Mouse (Mus musculus): Measurements from ENCODE around the gene B4galt4.

DNA sequence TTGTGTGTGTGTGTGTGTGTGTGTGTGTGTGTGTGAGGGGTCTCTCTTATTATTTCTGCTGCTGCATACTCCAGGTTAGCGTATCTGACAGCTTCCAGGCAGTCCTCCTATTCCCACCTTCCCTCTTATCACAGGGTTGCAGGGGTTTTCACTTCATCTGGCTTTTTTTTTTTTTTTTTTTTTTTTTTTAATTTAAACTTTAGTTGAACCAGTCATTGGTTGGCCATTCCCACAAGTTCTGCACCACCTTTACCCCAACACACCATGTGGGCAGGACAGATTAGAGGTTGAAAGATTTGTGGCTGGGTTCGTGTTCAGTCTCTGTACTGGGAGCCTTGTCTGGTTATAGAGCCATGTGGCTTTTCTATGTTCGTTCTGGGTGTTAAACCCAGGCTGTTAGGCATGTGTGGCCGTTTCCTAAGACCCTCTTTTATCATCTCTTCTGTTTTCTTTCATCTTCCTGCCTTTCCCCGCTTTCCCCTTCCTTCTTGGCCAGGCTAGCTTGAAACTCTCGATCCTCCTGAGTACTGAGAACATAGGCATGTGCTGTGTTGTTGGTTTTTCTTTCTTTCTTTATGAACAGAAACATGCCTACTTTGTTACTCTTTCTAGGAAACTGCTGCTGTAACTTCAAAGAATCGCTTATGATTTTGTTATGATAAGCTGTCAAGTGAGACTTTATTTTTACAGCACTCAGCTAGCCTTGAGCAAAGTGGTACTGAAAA, 13.6 kb downstream of the B4galt4 start:
- no peak for TF ChIP-seq MAX (IDR thresholded peaks at IDR 0.05; ENCODE audit: low read length)
- no peak for TF ChIP-seq GATA1 (IDR thresholded peaks at IDR 0.05; ENCODE audit: low read depth, low read length)
- no peak for TF ChIP-seq TBP (IDR thresholded peaks at IDR 0.05; ENCODE audit: low read depth, low read length)
- TF ChIP-seq POLR2A (IDR thresholded peaks at IDR 0.05; ENCODE audit: control insufficient read depth in 1 of 2, insufficient read depth in 1 of 2, low read depth in 1 of 2, low read length in 2 of 2, poor library complexity in 1 of 2), result no peak
- TF ChIP-seq EP300 (IDR thresholded peaks at IDR 0.05; ENCODE audit: low read depth in 1 of 2, low read length in 2 of 2), result peak in 1 of 2 experiments; percentile 23; a peak in 1 of 4 replicates
- no peak for TF ChIP-seq ZKSCAN1 (IDR thresholded peaks at IDR 0.05; ENCODE audit: low read depth, low read length)
- no peak for TF ChIP-seq GABPA (IDR thresholded peaks at IDR 0.05; ENCODE audit: low read depth, low read length)
- no peak for TF ChIP-seq CTCF (IDR thresholded peaks at IDR 0.05 in 2 of 3, conservative IDR thresholded peaks at IDR 0.05 in 1 of 3; ENCODE audit: control insufficient read depth in 1 of 3, insufficient read depth in 1 of 3, low read depth in 2 of 3, low read length in 3 of 3, poor library complexity in 1 of 3, severe bottlenecking in 1 of 3)
- no peak for TF ChIP-seq POLR2AphosphoS2 (IDR thresholded peaks at IDR 0.05; ENCODE audit: low read length)
- no peak for TF ChIP-seq E2F4 (IDR thresholded peaks at IDR 0.05; ENCODE audit: borderline replicate concordance, low read depth, low read length)
- TF ChIP-seq MEF2A (IDR thresholded peaks at IDR 0.05; ENCODE audit: extremely low read depth, insufficient replicate concordance, low read depth, low read length, poor library complexity, severe bottlenecking), result no peak
- TF ChIP-seq MAFK (IDR thresholded peaks at IDR 0.05; ENCODE audit: borderline replicate concordance, low read depth, low read length), result no peak
- TF ChIP-seq ELF1 (IDR thresholded peaks at IDR 0.05; ENCODE audit: low read depth, low read length), result no peak
- no peak for TF ChIP-seq JUND (IDR thresholded peaks at IDR 0.05; ENCODE audit: low read depth, low read length)
